Mouse (Mus musculus): ENCODE measurements around the gene Rgs2. TPM values are rescaled to one million over a fixed set of nuclear protein-coding genes. Genes with fewer than 3 reads are reported as not detected.

Rgs2 gene
- polyA plus RNA-seq, 1 experiment = 0.06 TPM

- TF ChIP-seq GATA1 (IDR thresholded peaks at IDR 0.05; ENCODE audit: low read length) = no peak
These were observed 4.5 kb downstream of the Rgs2 start for GRCm38 (mm10) chr1:143999371-143999920.

DNA sequence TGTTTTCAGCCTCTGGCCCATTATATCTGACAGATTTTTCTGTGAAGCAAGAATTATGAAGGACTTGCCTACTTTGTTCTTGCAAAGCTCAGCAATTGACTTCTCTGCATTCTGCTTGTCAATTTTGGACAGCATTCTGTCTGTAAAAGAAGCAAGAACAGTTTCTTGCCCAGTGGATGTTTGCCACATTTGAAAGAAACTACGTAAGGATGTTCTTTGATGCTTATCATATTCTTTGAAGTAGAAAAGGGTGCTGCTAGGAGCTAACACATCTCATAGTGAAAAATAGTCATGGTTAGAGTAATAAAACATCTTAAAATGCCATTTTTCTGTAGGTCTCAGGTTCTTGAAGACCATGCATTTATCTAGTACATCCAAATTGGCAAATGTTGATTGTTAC is 10.9 kb downstream of the Rgs2 start:
- no peak for TF ChIP-seq GATA1 (IDR thresholded peaks at IDR 0.05; ENCODE audit: low read length)

DNA sequence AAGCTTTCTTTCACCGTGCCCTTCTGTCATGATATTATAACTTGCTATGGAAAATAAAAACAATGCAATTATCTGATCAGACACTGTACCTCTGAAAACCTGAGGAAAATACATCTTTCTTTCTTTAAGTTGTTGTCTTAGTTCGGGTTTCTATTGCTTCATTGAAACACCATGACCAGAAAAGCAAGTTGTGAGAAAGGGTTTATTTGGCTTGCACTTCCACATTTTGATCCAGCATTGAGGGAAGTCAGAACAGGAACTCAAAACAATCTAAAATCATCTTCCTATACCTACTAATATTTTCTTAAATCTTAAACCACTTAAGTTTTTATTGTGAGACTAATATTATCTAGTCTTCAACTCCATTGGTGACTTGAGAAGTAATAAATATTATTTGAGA is 11.4 kb downstream of the Rgs2 start:
- TF ChIP-seq GATA1 (IDR thresholded peaks at IDR 0.05; ENCODE audit: low read length) = no peak

- TF ChIP-seq GATA1 (IDR thresholded peaks at IDR 0.05; ENCODE audit: low read length) = no peak
These were observed 13.7 kb downstream of the Rgs2 start for GRCm38 (mm10) chr1:143990263-143990662.

- TF ChIP-seq GATA1 (IDR thresholded peaks at IDR 0.05; ENCODE audit: low read length) = no peak
These were observed 14.2 kb downstream of the Rgs2 start for GRCm38 (mm10) chr1:143989773-143990172.

GRCm38 (mm10) chr1:143988756-143989155 is 15.2 kb downstream of the Rgs2 start:
- TF ChIP-seq GATA1 (IDR thresholded peaks at IDR 0.05; ENCODE audit: low read length) = no peak

DNA sequence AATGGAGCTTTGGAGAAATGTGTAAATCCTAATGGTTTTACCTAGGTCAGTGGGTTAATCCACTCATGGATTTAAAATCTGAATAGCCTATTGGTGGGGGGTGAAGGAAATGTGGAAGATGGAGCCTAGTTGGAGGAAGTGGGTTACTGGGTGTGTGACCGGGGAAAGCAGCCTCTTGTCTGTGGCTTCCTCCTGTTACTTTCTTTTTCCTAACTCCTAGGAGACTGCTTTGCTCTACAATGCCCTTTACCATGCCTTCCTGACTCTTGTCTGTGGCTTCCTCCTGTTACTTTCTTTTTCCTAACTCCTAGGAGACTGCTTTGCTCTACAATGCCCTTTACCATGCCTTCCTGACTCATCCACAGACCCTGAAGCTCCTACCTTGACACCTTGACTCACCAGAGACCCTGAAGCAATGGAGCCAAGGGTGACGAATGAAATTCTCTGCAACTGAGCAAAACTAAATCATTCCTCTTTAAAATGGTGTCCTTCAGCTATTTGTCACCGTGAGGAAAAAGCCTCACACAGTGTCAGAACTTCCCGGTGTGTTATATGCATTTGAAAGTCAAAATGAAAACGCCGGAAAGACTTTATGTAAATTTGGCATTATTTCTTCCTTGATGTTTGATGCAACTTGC is 18.9 kb downstream of the Rgs2 start:
- no peak for TF ChIP-seq GATA1 (IDR thresholded peaks at IDR 0.05; ENCODE audit: low read length)

DNA sequence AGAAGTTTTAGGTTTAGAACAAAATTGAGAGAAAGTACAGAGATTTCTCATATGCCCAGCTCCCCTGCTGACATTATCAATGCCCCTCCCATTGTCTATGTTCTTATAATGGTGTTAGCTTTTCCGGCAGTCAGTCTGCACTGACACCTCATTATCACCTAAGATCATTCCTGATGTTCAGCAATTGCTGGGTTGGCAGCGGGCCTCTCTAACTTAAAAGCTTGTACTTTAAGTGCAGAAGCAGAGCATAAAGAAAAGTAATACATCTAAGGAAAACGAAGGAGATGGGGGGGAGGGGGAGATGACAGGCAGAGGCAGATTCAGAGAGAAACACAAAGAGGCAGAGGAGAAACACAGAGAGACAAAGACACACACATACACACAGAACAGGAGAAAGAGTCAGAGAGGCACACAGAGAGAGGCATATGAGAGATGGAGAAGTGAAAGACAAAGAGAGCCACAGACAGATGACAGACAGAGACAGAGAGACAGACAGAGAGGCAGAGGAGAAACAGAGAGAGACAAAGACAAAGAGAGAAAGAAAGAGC is 21.1 kb downstream of the Rgs2 start:
- TF ChIP-seq GATA1 (IDR thresholded peaks at IDR 0.05; ENCODE audit: low read length) = no peak

DNA sequence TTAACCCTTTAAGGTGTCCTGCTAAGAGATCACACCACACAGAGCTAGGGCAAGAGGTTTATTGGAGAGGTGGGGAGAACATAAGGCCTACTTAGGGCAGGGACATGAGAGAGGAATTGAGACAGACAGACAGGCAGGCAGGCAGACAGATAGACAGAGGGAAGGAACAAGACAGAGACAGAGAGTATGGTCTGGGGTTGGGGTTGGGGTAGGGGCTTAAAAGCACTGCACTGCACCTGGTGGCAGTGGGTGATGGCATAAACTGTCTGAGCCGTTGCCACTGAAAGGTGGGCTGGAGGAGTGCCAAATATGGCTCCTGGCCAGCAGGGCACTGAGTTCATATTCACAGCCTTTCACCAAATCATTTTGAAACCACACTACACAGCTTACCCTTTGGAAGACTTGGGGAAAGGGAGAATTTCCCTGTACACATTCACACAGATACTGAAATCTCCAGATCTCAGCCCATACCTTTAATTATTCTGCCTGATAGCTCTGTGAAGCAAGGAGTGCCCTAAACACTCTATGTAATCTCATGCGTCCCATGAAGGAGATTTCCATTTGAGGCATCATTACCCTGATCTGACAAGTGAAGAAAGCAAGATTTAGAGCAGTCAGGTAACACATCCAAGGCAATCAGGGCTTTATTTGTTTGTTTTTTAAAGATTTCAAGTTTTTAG is 21.7 kb downstream of the Rgs2 start:
- no peak for TF ChIP-seq GATA1 (IDR thresholded peaks at IDR 0.05; ENCODE audit: low read length)

DNA sequence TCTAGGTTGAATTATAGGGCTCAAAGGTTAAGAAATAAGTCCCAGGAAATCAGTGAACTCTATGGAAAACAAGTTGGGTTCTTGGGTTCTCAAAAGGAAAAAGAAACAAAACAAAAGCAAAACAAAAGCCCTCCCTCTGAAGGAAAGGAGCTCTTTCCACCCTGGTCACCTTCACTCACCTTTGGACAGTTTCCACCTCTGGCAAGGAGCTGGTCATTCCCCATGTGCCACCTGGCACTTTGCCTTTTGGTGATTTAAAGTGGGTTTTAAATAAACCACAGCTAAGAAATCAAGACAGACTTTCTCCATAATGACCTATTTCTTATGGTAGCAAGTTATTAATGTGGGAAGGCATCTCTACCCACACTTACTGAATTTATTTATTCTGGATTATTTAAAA is 23.1 kb downstream of the Rgs2 start:
- no peak for TF ChIP-seq GATA1 (IDR thresholded peaks at IDR 0.05; ENCODE audit: low read length)

GRCm38 (mm10) chr1:143974637-143975036 is 29.3 kb downstream of the Rgs2 start:
- TF ChIP-seq GATA1 (IDR thresholded peaks at IDR 0.05; ENCODE audit: low read length) = no peak

GRCm38 (mm10) chr1:143962301-143962700 is 41.7 kb downstream of the Rgs2 start:
- no peak for TF ChIP-seq GATA1 (IDR thresholded peaks at IDR 0.05; ENCODE audit: low read length)

- TF ChIP-seq GATA1 (IDR thresholded peaks at IDR 0.05; ENCODE audit: low read length) = no peak
These were observed 43.6 kb downstream of the Rgs2 start for GRCm38 (mm10) chr1:143960340-143960739.

DNA sequence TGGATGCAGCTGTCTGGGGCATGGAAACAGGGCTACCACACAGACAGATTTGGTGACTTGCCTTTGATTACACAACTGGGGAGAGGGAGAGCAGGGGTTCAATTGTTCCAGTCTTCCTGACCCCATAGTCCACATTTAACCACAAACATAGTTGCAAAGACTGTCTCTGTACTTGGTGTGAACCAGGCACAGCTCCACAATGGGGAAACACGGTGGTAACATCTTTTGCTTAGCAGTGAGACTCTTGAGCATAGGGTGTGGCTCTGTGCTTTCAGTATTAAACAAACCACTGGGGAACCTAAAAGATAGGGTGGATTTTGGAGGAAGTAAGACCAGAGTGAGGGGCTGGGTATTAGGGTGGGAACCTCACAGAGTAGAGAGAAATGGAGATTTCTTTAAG is 47.9 kb downstream of the Rgs2 start:
- TF ChIP-seq GATA1 (IDR thresholded peaks at IDR 0.05; ENCODE audit: low read length) = no peak

DNA sequence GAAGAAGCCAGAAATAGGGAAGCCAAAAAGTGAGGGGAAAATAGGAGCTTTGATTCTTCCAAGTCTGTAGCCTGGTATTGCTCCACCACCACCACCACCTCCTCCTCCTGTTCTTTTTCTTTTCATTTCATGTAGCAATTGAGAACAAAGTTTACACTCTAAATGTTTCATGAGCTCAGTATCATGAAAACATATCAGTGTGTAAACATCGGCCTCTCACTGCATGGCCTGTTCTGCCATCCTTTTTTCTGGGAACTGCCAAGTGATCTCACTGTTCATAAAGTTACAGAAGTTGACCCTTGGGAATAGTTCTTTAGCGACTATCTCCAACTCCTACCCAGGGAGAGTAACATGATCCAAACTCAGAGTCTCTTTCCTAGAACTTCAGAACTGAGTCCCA is 51.1 kb downstream of the Rgs2 start:
- TF ChIP-seq GATA1 (IDR thresholded peaks at IDR 0.05; ENCODE audit: low read length) = no peak

Other genes starting within 250 kb of the Rgs2 start
- gene Trove2, start 227.1 kb downstream of the Rgs2 start, polyA plus RNA-seq (2012) = 0.27 and 0.31 TPM in 2 replicates
- gene Uchl5, start 226.9 kb downstream of the Rgs2 start, polyA plus RNA-seq (2012) = 318 and 517 TPM in 2 replicates
- 0.06 TPM in 1 of 2 replicates, not detected in the other for gene Rgs13, start 173.2 kb upstream of the Rgs2 start, polyA plus RNA-seq (2012)
- gene Rgs1, start 245.1 kb upstream of the Rgs2 start, polyA plus RNA-seq (2012) = 0.63 and 0.72 TPM in 2 replicates